Mouse (Mus musculus) spleen, postnatal 4 days (tissue): ENCODE data around the gene Orc5.

ENCODE experiments used
- DNase-seq, 2 experiments: peaks; one replicate each; pipeline ENCODE4 v3.0.0; 2022; ENCODE audit warnings: low spot score in 2 of 2

Gene Orc5

DNA sequence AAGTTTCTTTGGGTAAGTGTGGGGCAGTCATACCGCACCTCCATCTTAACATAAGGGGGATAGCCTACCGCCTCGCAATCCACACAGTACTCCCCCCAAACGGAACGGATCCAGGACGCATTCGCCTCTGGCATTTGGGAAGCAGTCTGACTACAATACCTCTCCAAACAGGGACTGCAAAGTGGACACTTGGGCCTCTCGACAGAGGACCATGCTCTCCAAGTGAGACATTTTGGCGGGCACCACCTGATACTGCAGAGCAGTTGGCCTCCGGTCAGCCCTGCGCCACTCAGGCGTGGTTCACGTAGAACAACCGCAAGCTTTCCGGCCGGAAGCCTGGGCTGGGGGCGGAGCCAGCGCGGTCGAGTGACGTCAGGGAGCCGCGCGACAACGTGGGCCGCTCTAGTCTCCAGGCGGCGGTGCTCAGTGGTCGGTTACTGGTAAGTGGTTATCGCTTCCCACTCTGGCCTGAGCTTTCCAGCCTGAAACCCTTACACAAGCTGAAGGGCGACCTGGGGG is at the start of gene Orc5:
Gene Orc5, minus strand, starts transcription at position 397 of the 519 bp plus-strand sequence.
- DNase-seq, result peak; percentile 95 to 97

DNA sequence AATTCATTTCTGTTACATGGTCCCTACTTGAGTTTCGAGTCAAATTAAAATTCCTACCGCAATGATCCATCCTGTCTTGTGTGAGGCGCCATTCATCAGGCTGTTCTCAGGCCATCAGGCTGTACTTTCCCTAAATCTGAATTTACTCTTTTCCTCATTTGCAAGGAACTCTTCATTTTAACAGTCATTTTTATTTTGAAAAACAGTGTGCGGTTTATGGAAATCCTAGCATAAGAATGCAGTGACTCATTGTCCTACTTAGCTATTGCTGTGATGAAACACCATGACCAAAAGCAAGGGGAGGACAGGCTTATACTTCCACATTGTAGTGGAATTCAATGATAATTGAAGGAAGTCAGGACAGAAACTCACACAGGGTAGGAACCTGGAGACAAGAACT is 46.8 kb upstream of the Orc5 start:
- DNase-seq, result no peak

DNA sequence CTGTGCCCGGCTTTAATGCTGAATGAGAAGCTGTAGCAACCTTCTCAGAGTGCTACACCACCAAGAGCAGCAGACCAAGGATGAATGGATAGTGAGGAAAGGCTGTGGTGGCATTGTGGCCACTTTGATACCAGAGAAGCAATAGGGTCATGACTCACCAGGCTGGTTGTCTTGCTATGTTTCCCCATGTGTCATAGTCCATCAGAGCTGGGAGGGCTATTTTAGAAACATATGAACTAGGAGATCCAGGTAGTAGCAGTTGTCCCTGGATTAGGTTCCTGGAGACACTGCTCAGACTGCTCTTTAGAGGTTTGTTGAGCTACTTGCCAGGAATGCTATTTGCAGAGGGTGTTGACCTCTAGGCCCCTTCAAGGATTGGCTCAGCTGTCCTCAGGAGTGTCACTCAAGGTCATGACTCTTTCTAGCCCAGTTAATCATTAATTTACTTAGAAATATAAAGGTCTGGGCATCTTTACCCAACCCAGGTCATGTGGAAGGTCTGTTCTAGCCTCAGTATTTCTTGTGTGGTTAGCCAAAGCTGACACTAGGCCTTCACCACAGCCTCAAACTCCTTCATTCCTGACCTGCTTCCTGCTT is 39.2 kb upstream of the Orc5 start:
- no peak for DNase-seq

DNA sequence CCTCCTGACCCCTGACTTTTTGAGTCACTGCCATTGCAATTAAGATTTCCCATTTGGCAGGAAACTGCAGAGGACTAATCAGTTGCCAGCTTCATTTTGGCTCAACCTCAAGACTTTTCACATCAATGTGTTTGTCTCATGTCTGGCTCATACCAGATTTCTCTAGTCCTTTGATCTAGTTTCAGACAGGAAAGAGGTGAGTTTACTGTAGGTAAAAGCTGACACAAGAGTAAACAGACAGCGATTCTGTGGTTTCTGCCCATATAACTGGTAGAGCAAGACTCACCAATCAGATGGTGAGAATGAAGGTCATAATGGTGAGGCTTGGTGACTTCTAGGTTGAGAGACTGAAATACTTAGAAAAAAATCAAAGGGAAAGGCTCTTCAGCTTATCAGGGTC is 37.3 kb upstream of the Orc5 start:
- no peak for DNase-seq

DNA sequence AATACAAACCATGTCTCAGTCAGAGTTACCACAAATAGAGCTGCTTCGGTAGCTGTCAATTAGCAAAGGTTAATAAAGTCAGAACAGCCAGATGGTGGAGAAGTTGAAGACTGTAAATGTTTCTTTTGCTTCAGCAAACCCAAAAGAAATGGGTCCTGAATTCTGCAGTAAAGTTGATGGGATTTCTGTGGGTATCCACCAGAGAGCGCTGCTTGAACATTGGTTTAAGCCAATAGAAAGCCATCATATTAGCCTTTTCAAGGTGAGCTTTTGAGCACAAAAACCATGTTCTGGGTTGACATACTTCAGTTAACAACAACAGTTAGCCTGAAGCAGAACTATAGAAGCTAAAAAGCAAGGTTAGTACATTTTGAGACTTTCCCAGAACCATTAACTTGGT is 34.3 kb upstream of the Orc5 start:
- no peak for DNase-seq

DNA sequence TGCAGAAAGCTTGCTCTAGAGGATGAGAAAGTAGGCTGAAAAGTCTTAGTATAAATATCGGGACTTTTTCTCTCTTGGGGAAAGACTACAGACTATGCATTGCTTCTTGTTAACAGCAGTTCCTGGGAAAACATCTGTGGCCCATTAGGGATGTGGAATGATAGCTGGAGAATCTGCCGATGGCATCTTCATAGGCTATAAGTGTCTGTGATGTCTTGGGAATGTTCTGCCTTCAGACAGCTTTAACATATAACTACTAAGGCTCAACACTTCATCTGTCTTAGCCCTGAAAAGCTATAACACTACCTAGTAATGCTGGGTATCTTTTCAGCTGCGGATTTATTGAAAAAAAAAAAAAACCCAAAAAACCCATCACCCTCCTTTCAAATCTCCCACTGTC is 27.8 kb upstream of the Orc5 start:
- DNase-seq, result no peak

DNA sequence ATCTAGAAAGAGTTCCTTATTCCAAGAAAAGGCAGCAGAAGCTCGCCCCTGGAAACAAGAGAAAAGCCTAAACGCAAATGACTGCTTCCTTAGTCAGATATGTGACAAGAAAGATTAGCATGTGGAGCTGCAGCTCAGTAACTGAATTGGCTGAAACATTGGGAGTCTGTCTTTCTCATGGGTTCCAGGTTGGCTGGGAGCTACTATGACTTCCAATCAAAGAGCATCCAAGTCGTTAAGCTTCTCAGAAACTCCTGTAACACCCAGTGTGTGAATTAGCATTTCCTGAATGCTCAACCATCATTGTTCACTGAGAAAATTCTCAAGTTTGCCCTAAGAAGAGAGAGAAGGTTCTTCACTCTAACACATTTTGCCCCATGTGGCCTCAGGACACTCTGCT is 24.5 kb upstream of the Orc5 start:
- DNase-seq, result no peak

DNA sequence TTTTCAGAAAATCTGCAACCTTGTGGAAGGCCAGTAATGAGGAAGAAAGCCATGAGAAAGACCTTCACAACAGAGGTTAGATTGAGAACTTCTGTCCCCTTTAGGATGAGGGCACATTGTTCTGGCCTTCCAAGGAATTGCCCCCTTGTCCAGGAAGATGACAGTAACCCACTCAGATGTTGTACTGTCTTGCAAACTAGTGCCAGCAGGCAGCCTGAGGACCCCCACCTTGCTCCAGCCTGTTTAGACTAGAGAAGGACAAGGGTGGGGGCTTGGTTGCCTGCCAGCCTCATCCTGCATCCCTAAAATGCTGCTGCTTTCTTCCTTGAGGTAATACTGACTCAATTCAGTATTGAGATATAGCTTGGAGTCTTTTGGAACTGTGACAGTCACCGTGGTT is 23.9 kb upstream of the Orc5 start:
- no peak for DNase-seq

DNA sequence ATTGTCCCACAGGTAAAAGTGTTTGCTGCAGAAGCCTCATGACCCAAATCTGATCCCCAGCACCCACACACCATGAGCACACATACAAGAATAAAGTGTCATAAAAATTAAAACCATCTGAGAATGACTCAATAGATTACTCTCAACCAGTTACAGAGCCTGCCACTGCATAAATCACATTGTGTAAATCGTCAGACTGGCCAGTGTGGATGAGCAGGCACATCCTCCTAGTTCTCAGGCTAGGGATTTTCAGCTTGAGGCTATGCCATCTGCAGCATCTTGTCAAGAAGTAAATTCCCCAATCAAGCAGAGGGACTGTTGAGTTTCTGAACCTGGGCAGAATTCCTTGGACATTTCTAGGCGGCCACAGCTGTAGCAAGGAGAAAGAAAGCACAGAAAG is 23.5 kb upstream of the Orc5 start:
- no peak for DNase-seq

DNA sequence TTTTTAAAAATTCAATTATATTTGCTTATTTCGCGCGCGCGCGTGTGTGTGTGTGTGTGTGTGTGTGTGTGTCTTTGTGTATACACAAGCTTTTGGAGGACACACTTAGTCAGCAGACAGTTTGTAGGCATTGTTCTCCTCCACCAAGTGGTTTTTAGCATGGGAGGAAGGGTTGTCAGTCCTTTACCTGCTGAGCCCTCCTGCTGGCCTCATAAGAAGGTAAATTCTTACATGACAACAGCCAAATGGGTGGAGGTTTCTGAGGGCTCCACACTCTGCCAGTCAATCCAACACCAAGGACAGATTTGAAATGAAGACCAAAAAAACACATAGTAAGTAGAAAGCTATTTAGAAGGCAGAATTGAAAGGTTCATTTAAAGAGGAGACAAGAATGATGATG is 22.7 kb upstream of the Orc5 start:
- no peak for DNase-seq

DNA sequence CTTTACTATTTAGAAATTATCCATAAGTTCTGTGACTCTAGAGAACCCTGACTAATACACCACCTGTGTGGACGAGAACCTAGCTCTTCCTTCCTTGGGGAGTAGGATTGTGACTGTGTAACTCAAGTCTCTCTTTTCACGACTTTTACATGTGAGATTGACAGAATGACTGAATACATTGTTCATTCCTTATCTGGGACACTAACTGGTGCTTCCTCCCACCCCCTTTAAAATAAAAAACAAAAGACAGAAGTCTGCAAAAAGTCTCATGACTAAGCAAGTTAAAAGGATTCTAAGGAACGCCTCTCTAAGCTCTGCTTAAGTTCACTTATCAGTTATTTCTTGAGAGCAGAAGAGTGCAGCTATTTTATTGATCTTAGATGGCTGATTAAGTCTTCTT is 22.2 kb upstream of the Orc5 start:
- no peak for DNase-seq

DNA sequence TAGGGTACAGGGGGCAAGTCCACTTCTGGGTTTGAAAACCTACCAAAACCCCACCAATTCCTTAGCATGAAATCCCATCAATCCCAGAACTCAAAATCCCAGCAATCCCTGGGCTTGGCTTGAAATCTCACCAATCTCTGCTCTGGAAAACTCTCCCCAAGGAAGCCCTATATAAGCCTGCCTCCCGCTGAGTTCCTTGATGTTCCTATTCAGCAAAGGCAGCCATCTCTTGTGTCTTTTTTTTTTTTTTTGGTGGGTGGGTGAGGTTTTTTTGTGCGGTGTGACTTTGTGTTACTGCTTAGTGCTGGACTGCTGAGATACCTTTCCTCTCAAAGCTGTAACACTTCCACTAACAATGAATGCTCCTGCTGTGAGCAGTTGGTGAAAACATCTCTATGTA is 15.5 kb upstream of the Orc5 start:
- no peak for DNase-seq

DNA sequence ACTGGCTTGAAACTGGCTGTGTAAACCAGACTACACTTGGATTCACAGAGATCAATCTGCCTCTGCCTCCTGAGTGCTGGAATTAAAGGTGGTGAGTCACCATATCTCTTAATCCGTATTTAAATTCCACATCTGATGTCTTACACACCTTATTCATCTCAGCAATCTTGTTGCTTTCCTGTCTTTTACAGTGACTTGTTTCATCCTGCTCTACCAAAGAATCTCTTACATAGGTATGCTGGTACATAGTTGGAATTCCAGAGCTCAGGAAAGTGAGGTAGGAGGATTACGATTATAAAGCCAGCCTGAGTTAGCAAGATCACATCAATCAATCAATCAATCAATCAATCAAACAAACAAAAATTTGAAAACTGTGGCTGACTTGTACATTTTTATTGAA is 9.6 kb upstream of the Orc5 start:
- DNase-seq, result no peak

DNA sequence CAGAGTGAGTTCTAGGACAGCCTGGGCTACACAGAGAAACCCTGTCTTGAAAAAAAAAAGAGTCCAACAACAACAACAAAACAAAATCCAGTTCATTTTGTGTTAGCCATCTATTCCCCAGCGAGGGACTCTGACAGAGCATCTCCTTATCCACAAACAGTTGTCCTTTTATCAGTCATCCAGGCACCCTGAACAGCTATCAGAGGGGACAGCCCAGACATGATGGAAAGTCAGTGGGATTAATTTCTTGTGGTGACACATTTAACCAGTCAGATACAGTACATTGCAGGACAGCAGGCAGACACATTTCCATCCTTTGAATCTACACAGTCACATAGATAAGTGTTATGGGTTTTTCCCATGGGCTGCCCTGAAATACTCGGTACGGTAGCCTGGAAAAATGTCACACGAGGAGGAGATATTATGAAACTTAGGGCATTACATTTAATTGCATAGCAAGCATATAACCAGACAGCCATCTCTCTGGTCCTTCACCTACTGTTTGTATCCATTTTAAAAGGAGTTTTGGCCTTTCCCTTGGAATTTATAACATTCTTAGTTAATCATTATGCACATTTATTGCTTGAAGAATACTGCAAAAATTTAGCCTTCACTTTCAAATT is 7.4 kb upstream of the Orc5 start:
- peak in 1 of 2 experiments; percentile 39 for DNase-seq

DNA sequence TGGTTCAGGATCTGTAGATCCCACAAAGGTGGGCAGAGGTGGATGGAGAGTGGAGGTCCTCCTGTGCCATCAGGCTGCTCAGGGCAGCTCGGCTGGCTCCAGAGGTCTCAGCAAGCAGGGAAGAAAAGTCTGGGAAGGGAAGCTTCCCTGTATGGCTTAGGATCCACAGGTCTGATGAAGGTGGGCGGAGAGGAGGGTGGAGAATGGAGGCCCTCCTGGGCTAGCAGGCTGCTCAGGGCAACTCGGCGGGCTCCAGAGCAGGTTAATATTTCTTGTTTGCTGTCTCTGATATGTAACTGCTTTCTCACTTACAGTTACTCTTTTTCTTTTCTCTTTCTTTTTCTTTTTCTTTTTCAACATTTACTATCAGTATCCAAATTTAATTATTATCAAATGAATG is 6.5 kb upstream of the Orc5 start:
- peak in 1 of 2 experiments; percentile 44 for DNase-seq

DNA sequence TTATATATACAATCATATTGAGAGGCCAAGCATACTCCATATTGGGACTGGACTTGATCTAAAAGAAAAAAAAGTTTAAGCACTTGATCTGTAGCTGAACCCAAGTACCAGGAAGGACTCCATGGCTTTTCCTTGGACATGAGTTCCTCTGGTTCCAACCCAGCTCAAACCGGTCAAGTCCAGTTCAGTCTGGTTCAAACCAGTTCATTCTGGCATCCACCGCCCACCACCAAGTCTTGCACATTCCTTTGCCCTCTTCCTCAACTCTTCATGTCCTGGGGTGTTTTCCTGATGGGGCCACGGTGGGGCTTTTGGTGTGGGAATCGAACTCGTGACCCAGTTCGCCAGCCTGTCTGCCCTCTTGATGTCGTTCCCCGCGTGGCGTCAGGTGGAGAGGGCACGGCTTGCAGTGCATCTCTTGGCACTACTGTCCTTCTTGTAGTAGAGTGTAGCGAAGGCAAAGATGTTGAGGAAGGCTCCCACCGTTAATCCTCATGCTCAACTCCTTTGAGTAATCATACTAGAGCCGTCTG is 2.1 kb upstream of the Orc5 start:
- DNase-seq, result no peak

DNA sequence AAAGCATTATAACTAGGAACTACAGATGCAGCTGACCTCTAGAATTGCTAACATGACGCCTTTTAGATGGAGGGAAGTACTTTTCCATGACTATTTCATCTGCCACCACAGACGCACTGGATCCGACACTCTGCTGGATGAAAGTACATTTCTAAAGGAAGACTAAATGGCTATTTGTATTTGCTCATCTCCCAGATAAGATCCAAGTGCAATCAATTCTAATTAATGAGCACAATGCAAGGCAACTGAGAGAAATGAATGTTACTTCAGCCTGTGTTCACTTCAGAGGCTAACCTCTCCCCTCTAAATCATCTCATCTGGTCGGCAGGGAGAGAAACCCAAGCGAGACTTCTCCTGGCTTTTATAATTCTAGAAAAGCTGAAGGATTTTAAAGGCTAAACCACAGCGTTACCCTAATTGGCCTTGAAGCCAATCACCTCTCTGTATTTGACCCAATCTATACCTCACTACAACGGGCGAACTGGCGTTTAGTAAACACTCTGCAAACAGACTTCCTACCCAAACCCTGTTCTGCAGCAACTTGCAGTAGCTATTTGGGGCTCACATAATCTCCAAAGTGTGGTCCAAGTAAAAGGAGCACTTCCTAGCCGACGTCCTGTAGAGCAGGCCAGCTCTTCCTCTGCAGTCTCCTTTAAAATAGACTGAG is 730 bp downstream of the Orc5 start:
- no peak for DNase-seq

DNA sequence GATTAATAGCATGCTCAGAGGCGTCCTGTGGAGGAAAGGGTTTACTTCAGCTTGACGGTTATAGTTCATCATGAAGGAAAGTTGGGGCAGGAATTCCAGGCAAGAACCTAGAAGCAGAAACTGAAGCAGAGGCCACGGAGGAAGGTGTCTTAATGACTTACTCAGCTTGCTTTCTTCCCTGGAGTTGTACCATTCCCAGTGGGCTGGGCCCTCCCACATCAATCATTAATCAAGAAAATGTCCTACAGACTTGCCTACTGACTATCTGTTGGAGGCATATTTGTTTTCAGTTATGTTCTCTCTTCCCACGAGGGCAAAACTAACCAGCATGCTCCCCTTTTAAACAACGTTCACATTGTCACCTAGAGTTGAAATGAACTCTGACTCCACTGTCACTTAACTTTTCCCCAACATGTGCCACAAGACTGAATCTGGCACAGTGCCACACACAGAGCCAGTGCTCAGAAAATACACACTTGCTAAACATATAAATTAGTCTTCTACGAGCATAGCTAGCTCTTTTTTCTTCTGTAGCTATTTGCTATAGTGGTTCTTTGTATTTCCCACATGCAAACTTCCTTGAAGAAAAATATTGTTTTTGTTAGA is 1.6 kb downstream of the Orc5 start:
- DNase-seq, result no peak

DNA sequence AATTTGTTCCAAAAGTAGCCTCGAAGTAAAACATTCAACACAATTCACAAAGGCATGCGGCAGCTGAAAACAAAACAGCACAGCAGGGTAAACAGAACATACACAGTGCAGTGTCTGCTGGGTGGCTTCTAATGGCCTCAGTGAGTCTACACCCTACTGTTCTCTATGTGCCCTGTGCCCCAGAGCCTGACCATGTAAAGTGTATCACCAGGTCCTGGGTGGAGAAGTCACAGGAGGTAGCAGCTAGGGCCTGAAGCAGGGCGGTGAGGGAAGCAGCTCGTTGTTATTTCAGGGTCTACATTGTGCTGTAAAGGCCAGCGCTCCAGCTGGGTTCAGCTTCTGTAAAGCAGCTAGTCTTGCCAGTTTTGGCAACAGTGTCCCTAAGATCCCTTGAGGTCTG is 3.7 kb downstream of the Orc5 start:
- no peak for DNase-seq

DNA sequence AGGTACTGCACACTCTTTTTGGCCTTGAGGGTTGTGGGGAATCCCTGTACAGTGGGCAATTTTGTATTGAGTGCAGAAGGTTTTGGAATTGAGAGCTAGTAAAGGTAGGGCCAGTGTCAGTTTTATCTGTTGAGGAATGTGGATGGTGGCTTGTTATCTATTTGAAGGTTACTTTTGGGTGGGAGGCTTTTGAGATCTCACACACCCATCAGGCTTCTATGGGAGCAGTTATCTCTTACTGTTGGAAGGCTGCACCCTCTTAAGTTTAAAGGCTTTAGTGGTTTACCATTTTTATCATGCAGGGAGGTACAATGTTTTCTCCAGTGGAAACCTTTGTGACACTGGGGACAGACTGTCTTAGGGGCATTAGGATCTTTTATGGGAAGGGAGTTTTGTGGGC is 4.9 kb downstream of the Orc5 start:
- no peak for DNase-seq

DNA sequence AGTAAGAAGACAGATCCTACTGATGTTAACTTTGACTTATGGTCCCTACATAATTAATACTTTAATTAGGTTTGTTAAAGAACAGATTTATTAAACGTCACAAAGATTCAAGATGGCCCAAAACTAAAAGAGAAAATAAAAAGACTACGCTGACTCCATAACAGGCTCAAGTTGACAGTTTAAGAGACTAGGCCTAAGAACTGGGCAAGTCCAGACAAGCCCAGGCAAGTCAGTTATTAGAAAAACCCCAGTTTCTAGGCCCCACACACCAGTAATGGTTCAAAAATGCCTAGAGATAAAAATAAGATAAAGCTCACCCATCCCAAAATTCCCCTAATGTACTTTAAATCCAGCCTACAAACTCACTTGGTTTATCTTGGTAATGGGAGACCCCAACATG is 7.6 kb downstream of the Orc5 start:
- DNase-seq, result no peak

DNA sequence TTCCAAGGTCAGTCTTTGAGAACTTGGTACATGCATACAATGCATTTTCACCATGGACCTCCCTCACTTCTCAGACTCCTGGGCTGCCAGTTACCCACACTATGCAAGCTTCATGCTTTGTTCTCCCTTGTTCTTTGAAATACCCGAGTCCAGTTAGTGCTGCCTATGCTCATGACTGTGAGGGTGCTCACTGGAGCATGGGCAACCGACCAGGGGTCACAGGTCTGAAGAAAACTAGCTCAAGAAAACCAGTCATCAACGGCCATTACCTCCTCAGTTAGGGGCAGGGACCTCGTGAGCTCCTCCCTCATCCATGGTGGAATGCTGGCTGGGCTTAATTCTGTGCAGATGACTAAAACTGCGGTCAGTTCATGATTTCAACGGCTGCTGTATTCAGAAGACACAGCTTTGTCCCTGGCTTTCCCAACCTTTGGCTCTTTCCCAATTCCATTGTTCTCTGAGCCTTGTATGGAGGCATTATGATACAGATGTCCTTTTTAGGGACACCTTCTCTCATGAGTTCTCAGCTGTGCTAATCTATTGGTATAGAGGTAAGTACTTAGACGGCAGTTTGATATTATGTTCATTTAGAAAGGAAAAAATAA is 11.1 kb downstream of the Orc5 start:
- no peak for DNase-seq
